Comparison of ENCODE assay signal across 18 mouse cellular contexts in genomic region chr2:159003187-159003497, GRCm38 (mm10).
DNase-seq lines count a peak whose midpoint lies in the region; ATAC-seq lines count a peak whose summit lies in the region.
"Had no signal": no experiment of that assay in that cellular context is flagged by ENCODE, and none has a peak within 500 bp of the region (broad histone marks: within the 10 kb centered on the region; RNA-seq: fewer than 3 reads in every experiment).

No protein-coding gene starts in this region.

- peaks cover 21% of the 10 kb centered on the region for H3K4me1 ChIP-seq in limb, embryonic 12.5 days (replicated peaks)
- peaks cover 20% of the 10 kb centered on the region for H3K4me1 ChIP-seq in limb, embryonic 10.5 days
- H3K4me1 ChIP-seq in hindbrain, embryonic 13.5 days (replicated peaks) = peaks cover 31% of the 10 kb centered on the region
- H3K4me1 ChIP-seq in midbrain, embryonic 13.5 days (replicated peaks) = peaks cover 24% of the 10 kb centered on the region
- H3K4me1 ChIP-seq: liver, embryonic 12.5 days; lung, embryonic 15.5 days had no signal

- whole genome bisulfite sequencing in limb, embryonic 12.5 days = 49% methylated on average over 4 of the region's 4 CpGs
- 60% methylated on average over 4 of the region's 4 CpGs for WGBS in limb, embryonic 10.5 days
- 27% methylated on average over 4 of the region's 4 CpGs for WGBS in hindbrain, embryonic 13.5 days
- 28% methylated on average over 4 of the region's 4 CpGs for WGBS in midbrain, embryonic 13.5 days

- H3K9me3 ChIP-seq in limb, embryonic 12.5 days = no peaks in the 10 kb centered on the region
- no peaks in the 10 kb centered on the region for H3K9me3 ChIP-seq in limb, embryonic 10.5 days (replicated peaks)
- no peaks in the 10 kb centered on the region for H3K9me3 ChIP-seq in hindbrain, embryonic 13.5 days
- H3K9me3 ChIP-seq in midbrain, embryonic 13.5 days = no peaks in the 10 kb centered on the region
- H3K9me3 ChIP-seq: liver, embryonic 12.5 days; lung, embryonic 15.5 days had no signal

- no peak for DNase-seq in limb, embryonic 10.5 days (ENCODE audit: low spot score)
- no peak for DNase-seq in left cerebral cortex, adult 9 months (ENCODE audit: low spot score in 2 of 2)
- no peak for DNase-seq in natural killer cell, adult 2 months (ENCODE audit: low spot score in 2 of 2)
- DNase-seq in ovary, adult 18-20 months (ENCODE audit: low spot score) = no peak
- DNase-seq: cerebellum, postnatal 36 days; gastrocnemius, postnatal 36 days; heart, postnatal 36 days; kidney, postnatal 14 days; thymus, adult 2 months had no signal

- ATAC-seq in limb, embryonic 12.5 days (ENCODE audit: insufficient number of reproducible peaks, insufficient read depth, low FRiP score, low TSS enrichment, low read depth) = no peak; the same call in 1 of the 2 replicates
- ATAC-seq in hindbrain, embryonic 13.5 days (ENCODE audit: low FRiP score) = no peak
- ATAC-seq in midbrain, embryonic 13.5 days = peak; percentile 28
- ATAC-seq in CD4-positive, CD25-positive, alpha-beta regulatory T cell, adult 4 months = no peak
- ATAC-seq: intestine, postnatal 0 days; liver, embryonic 12.5 days; Patski had no signal

- no peak overlapping the region for H3K27ac ChIP-seq in limb, embryonic 12.5 days
- no peak overlapping the region for H3K27ac ChIP-seq in limb, embryonic 10.5 days
- H3K27ac ChIP-seq in hindbrain, embryonic 13.5 days = no peak overlapping the region; the same call in none of the 2 replicates
- H3K27ac ChIP-seq in midbrain, embryonic 13.5 days = 0 out of 2 replicates have a peak overlapping the region, but pooled peaks have one; percentile 5
- H3K27ac ChIP-seq: liver, embryonic 12.5 days; lung, embryonic 15.5 days had no signal

- no peak overlapping the region for H3K4me3 ChIP-seq in limb, embryonic 12.5 days (replicated peaks)
- H3K4me3 ChIP-seq in limb, embryonic 10.5 days = no peak overlapping the region
- no peak overlapping the region for H3K4me3 ChIP-seq in hindbrain, embryonic 13.5 days
- peak overlapping the region; percentile 23; the same call in 1 of the 2 replicates for H3K4me3 ChIP-seq in midbrain, embryonic 13.5 days (replicated peaks)
- H3K4me3 ChIP-seq: liver, embryonic 12.5 days; lung, embryonic 15.5 days had no signal

- H3K27me3 ChIP-seq in limb, embryonic 12.5 days = no peaks in the 10 kb centered on the region; the same call in 1 of the 2 replicates
- H3K27me3 ChIP-seq in limb, embryonic 10.5 days (ENCODE audit: low read depth, poor library complexity, severe bottlenecking) = no peaks in the 10 kb centered on the region
- peaks cover 13% of the 10 kb centered on the region for H3K27me3 ChIP-seq in hindbrain, embryonic 13.5 days
- H3K27me3 ChIP-seq in midbrain, embryonic 13.5 days = 0 out of 2 replicates have a peak, but pooled peaks cover 3% of the 10 kb centered on the region
- H3K27me3 ChIP-seq: liver, embryonic 12.5 days; lung, embryonic 15.5 days had no signal

- H3K4me2 ChIP-seq in limb, embryonic 12.5 days = peak overlapping the region; percentile 35
- peak overlapping the region; percentile 52 for H3K4me2 ChIP-seq in hindbrain, embryonic 13.5 days
- H3K4me2 ChIP-seq in midbrain, embryonic 13.5 days (replicated peaks) = peak overlapping the region; percentile 54
- H3K4me2 ChIP-seq: heart, embryonic 11.5 days; liver, embryonic 12.5 days; lung, embryonic 15.5 days had no signal

- H3K36me3 ChIP-seq in limb, embryonic 12.5 days = no peaks in the 10 kb centered on the region
- no peaks in the 10 kb centered on the region for H3K36me3 ChIP-seq in limb, embryonic 10.5 days
- no peaks in the 10 kb centered on the region for H3K36me3 ChIP-seq in hindbrain, embryonic 13.5 days
- no peaks in the 10 kb centered on the region for H3K36me3 ChIP-seq in midbrain, embryonic 13.5 days
- H3K36me3 ChIP-seq: liver, embryonic 12.5 days; lung, embryonic 15.5 days had no signal

- H3K9ac ChIP-seq in limb, embryonic 12.5 days (replicated peaks) = no peak overlapping the region
- peak overlapping the region; percentile 51; the same call in 1 of the 2 replicates for H3K9ac ChIP-seq in hindbrain, embryonic 13.5 days
- H3K9ac ChIP-seq in midbrain, embryonic 13.5 days (replicated peaks) = peak overlapping the region; percentile 51; the same call in 1 of the 2 replicates
- H3K9ac ChIP-seq: liver, embryonic 12.5 days; lung, embryonic 15.5 days had no signal
